Mouse (Mus musculus) embryonic facial prominence, embryonic 15.5 days (tissue): Measurements from ENCODE around the gene Dnmt3l. TPM values are rescaled to one million over a fixed set of nuclear protein-coding genes. Genes with fewer than 3 reads are reported as not detected.
A peak's percentile ranks its signal among the peaks of the same experiment; 100 is the strongest.

Experiments used
- ATAC-seq: fragments of 200-750 bp; cut with Nextera tagmentation; 2 replicates; pipeline ENCODE4 v1.8.0; 2017; ENCODE audit warnings: low read depth, moderate TSS enrichment; ENCODE audit not compliant: insufficient number of reproducible peaks, low FRiP score, low TSS enrichment
- H3K27ac ChIP-seq: fragments of 300-500 bp; sonication (generic); replicated peaks from 2 replicates; pipeline ENCODE4 v1.5.1; 2015; ENCODE audit warnings: mild to moderate bottlenecking, inconsistent platforms
- H3K27me3 ChIP-seq: fragments of 300-500 bp; sonication (generic); 2 replicates; pipeline ENCODE4 v1.6.1; 2015; ENCODE audit warnings: inconsistent platforms
- H3K36me3 ChIP-seq: fragments of 300-500 bp; sonication (generic); 2 replicates; pipeline ENCODE4 v1.6.1; 2015; ENCODE audit warnings: mild to moderate bottlenecking, inconsistent platforms
- H3K4me1 ChIP-seq: fragments of 300-500 bp; sonication (generic); 2 replicates; pipeline ENCODE4 v1.6.1; 2015; ENCODE audit warnings: inconsistent platforms
- H3K4me2 ChIP-seq: fragments of 300-500 bp; sonication (generic); replicated peaks from 2 replicates; pipeline ENCODE4 v1.6.1; 2015; ENCODE audit warnings: mild to moderate bottlenecking, inconsistent platforms
- H3K4me3 ChIP-seq: fragments of 300-500 bp; sonication (generic); replicated peaks from 2 replicates; pipeline ENCODE4 v1.5.1; 2015; ENCODE audit warnings: mild to moderate bottlenecking, inconsistent platforms
- H3K9ac ChIP-seq: fragments of 300-500 bp; sonication (generic); 2 replicates; pipeline ENCODE4 v1.6.1; 2015; ENCODE audit warnings: inconsistent platforms
- H3K9me3 ChIP-seq: fragments of 300-500 bp; sonication (generic); replicated peaks from 2 replicates; pipeline ENCODE4 v1.6.1; 2016; ENCODE audit warnings: inconsistent platforms
- WGBS: fragments of 180-500 bp; shearing (Covaris S2); methylation state at CpG from one replicate; pipeline ENCODE4 v1.1.7; 2015; 5-methylcytosine and 5-hydroxymethylcytosine counted together
- polyA plus RNA-seq: library from polyadenylated mRNA; unstranded; fragments of >200 nt; fragmentation: Nextera tagmentation; extraction: Ambion mirVana; gene quantifications from 2 replicates; pipeline ENCODE4 v1.2.1, GENCODE M21; 2015

Dnmt3l gene
- polyA plus RNA-seq, 1 experiment from 2014 or later: 0.65 TPM

DNA sequence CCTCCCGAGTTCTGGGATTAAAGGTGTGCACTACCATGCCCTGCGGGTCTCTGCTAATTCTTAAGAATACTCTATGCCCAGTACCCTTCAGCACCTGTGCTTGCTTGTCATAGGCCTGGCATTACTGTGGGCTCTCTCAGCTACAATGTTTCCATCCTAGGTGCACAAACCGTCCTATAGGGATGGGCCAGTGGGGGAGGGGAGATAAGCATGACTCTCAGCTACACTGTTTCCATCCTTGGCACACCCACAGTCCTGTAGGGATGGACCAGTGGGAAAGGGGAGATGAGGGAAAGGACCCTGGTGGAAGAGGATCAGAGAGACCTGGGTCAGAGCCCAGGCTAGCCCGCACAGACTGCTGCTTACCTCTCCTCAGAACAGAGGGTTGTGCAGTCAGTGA lies 4.6 kb upstream of the Dnmt3l start:
- H3K9ac ChIP-seq: no peak overlapping the region
- no peaks in the 10 kb centered on the region for H3K9me3 ChIP-seq
- H3K27me3 ChIP-seq: no peaks in the 10 kb centered on the region; the same call in 1 of the 2 replicates
- no peak overlapping the region for H3K4me3 ChIP-seq
- no peak for ATAC-seq
- no peak overlapping the region for H3K4me2 ChIP-seq
- no peaks in the 10 kb centered on the region for H3K36me3 ChIP-seq
- peaks cover under 1% of the 10 kb centered on the region; the same call in 1 of the 2 replicates for H3K4me1 ChIP-seq
- 82% methylated on average over 4 of the region's 4 CpGs for WGBS
- no peak overlapping the region for H3K27ac ChIP-seq

- no peaks in the 10 kb centered on the region for H3K36me3 ChIP-seq
- H3K4me3 ChIP-seq: no peak overlapping the region
- peaks cover 15% of the 10 kb centered on the region for H3K4me1 ChIP-seq
- H3K4me2 ChIP-seq: no peak overlapping the region
- no peak for ATAC-seq
- no peak overlapping the region for H3K27ac ChIP-seq
- no peaks in the 10 kb centered on the region for H3K27me3 ChIP-seq
- no peaks in the 10 kb centered on the region for H3K9me3 ChIP-seq
- 34% methylated on average over 7 of the region's 7 CpGs for WGBS
- H3K9ac ChIP-seq: no peak overlapping the region
Measured at GRCm38 (mm10) chr10:78042096-78042495, 349 bp downstream of the Dnmt3l start.

DNA sequence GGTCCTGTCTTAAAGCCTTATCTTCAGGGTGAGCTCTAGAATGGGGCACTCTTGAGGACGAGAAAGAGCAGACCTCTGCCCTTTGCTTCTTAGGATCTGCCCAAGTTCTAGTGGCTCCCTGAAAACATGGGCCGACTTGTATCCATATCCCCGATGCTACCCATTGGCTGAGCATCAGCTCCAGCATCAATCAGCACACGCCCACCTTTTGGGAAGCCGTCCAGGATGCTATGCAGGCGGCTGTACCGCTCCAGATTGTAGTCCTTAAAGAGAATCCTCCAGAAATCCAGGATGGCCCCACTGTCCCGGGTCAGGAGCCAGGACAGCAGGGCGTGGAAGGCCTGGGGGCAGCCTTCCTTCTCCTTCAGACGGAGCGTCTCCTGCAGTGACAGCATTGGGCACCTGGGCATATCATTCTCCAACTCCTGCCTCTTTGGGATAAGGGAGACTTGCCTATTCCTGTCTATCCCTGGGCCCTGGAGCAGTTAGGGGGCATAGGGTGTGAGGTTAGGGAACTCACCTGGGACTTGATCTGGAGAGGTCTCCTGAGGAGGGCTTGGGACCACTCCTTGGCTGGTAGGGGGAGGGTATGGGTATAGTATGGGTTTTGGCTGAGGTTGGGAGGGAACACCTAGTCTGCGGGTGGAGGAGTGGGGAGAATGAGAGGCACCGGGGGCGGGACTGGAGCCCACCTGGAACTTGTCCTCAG lies 1.1 kb downstream of the Dnmt3l start:
- 46% methylated on average over 14 of the region's 14 CpGs for WGBS
- H3K36me3 ChIP-seq: no peaks in the 10 kb centered on the region
- no peak overlapping the region for H3K27ac ChIP-seq
- H3K4me2 ChIP-seq: peak overlapping the region; percentile 47
- H3K4me1 ChIP-seq: peaks cover 15% of the 10 kb centered on the region
- H3K9me3 ChIP-seq: no peaks in the 10 kb centered on the region
- ATAC-seq: no peak
- H3K4me3 ChIP-seq: peak overlapping the region; percentile 18
- H3K27me3 ChIP-seq: no peaks in the 10 kb centered on the region
- H3K9ac ChIP-seq: no peak overlapping the region

- Histone ChIP-seq H3K36me3 (no peaks in the 10 kb centered on the region), H3K9me3 (no peaks in the 10 kb centered on the region), H3K4me3 (peak within 1 kb of the TSS; percentile 18), H3K4me1 (peaks cover 15% of the 10 kb centered on the region), H3K27ac (no peak within 1 kb of the TSS), H3K9ac (no peak within 1 kb of the TSS; the same call in 1 of the 2 replicates), H3K27me3 (no peaks in the 10 kb centered on the region), H3K4me2 (peak within 1 kb of the TSS; percentile 47)
- WGBS: 4% methylated on average over 27 of the region's 27 CpGs
- no peak for ATAC-seq
Measured at GRCm38 (mm10) chr10:78043406-78043836, 1.7 kb downstream of the Dnmt3l start, which contains the start of gene Aire. Aire (minus strand) TSS chr10:78043610.

DNA sequence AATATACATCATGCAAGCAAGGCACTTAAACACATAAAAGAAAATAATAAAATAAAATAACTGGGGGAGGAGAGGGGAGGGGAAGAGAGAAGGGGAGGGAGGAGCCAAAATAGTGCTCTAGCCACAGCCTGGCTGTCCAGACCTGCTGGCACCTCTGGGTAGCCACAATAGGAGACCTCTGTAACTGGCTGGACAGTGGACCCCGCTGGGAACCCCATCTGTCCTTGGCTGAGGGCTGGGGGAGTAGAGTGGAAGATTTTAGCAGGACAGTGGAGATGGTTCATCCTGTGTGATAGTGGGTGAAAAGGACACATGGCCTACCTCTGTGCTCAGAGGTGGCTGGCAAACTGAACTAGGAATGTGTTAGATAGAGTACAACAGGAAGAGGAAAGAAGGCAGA lies 2.8 kb downstream of the Dnmt3l start:
- no peak overlapping the region for H3K27ac ChIP-seq
- no peak overlapping the region for H3K4me3 ChIP-seq
- H3K36me3 ChIP-seq: no peaks in the 10 kb centered on the region
- H3K4me2 ChIP-seq: no peak overlapping the region
- H3K4me1 ChIP-seq: peaks cover 15% of the 10 kb centered on the region
- H3K9ac ChIP-seq: no peak overlapping the region
- H3K27me3 ChIP-seq: no peaks in the 10 kb centered on the region
- WGBS: 60% methylated on average over 1 of the region's 1 CpGs
- ATAC-seq: no peak
- no peaks in the 10 kb centered on the region for H3K9me3 ChIP-seq

DNA sequence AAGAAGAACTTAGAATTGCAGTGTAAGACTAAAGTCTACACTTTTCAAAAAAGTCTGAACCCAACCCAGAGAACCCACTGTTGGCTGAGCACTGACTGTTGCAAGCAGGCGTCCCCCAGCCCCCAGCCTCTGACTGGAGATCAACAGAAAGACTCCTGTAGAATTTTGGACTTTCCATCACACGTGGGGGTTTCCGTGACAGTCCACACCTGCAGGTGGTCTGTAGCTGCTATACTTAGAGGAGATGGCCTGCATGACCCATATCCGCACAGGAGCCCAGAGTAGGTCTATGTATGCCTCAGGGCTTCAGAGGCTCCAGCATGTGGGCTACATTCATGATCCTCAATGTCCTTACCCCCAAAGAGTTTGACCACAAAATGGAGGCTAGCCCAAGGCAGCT lies 4.6 kb downstream of the Dnmt3l start:
- Histone ChIP-seq H3K4me1 (peaks cover 15% of the 10 kb centered on the region), H3K9me3 (no peaks in the 10 kb centered on the region), H3K27me3 (no peaks in the 10 kb centered on the region), H3K4me2 (no peak overlapping the region), H3K9ac (no peak overlapping the region), H3K4me3 (no peak overlapping the region), H3K27ac (no peak overlapping the region), H3K36me3 (no peaks in the 10 kb centered on the region)
- 83% methylated on average over 4 of the region's 4 CpGs for WGBS
- no peak for ATAC-seq

DNA sequence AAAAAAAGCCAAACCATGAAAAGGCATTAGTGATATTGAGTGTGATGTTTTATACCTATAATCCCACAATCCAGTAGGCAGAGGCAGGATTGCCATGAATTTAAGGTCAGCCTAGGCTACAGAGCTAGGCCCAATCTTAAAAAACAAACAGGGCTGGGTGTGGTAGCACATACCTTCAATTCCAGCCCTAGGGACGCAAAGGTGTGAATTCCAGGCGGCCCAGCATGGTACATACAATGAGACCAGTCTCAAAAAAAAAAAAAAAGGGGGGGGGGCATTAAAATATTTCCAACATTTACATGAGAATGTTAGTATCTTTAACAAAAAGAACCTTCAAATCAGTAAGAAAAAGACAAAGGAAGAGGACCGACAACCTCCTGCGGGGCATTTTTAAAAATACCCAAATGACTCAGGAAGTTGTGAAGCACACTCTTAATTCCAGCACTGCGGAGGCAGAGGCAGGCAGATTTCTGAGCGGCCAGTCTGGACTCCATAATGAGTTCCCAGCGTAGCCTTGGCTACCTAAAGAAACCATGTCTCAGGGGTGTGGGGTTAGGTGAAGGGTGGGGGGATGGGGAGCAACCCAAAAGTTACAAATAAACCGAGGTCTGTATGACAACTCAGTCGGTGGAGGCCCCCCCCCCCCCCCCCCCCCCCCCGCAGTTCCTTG lies 6.4 kb downstream of the Dnmt3l start:
- no peak overlapping the region for H3K4me3 ChIP-seq
- ATAC-seq: no peak
- WGBS: 81% methylated on average over 9 of the region's 10 CpGs
- H3K4me1 ChIP-seq: peaks cover 5% of the 10 kb centered on the region
- no peak overlapping the region for H3K4me2 ChIP-seq
- H3K9ac ChIP-seq: no peak overlapping the region
- no peaks in the 10 kb centered on the region for H3K9me3 ChIP-seq
- H3K27ac ChIP-seq: no peak overlapping the region
- H3K36me3 ChIP-seq: no peaks in the 10 kb centered on the region
- no peaks in the 10 kb centered on the region for H3K27me3 ChIP-seq

DNA sequence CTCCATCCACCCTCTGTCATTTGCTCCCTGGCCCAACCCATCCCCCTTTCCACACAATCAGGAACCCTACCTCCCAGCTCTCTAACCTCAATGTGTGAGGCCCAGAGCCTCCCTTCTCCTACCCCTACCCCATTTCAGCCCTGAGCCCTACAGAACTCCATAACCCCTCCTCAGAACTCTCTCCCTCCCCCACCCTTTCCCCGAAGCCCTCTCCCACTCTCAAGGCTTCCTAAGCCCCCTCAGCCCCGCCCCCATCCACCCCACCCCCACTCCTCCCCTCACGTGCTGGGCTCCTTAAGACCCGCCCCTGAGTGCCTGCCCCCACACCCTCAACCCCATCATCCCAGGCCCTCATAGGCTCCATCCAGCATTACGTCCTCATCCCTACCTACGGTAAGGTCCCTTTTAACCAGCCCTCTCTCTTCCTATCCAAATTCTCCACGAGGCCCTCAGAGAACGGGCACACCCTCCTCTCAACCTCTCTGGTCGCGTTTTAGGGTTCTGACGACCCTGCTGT lies 7.8 kb downstream of the Dnmt3l start:
- H3K9me3 ChIP-seq: no peaks in the 10 kb centered on the region
- no peak for ATAC-seq
- no peak overlapping the region for H3K4me2 ChIP-seq
- H3K36me3 ChIP-seq: no peaks in the 10 kb centered on the region
- no peak overlapping the region for H3K4me3 ChIP-seq
- no peak overlapping the region for H3K9ac ChIP-seq
- 57% methylated on average over 11 of the region's 11 CpGs for WGBS
- no peaks in the 10 kb centered on the region for H3K4me1 ChIP-seq
- no peaks in the 10 kb centered on the region for H3K27me3 ChIP-seq
- no peak overlapping the region for H3K27ac ChIP-seq

GRCm38 (mm10) chr10:78054633-78055565 lies 13.2 kb downstream of the Dnmt3l start:
- Histone ChIP-seq H3K4me3 (no peak overlapping the region), H3K9me3 (no peaks in the 10 kb centered on the region), H3K9ac (no peak overlapping the region), H3K27me3 (no peaks in the 10 kb centered on the region), H3K36me3 (no peaks in the 10 kb centered on the region), H3K4me2 (no peak overlapping the region), H3K27ac (no peak overlapping the region), H3K4me1 (peaks cover 9% of the 10 kb centered on the region; the same call in 1 of the 2 replicates)
- WGBS: 52% methylated on average over 19 of the region's 19 CpGs
- ATAC-seq: no peak

DNA sequence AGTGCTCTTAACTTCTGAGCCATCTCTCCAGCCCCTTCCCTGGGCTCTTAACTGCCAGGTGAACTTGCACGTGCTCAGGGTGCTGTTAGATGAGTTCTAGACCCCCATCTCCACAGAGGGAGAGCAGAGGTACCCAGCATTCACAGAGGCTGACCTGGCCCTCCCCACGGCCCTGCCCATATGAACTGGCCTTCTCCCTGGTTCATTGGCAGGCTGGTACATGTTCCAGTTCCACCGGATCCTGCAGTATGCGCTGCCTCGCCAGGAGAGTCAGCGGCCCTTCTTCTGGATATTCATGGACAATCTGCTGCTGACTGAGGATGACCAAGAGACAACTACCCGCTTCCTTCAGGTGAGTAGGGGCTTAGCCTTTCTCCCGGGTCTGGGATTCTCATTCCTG lies 15.3 kb downstream of the Dnmt3l start:
- Histone ChIP-seq H3K4me3 (no peak overlapping the region), H3K27ac (no peak overlapping the region), H3K36me3 (no peaks in the 10 kb centered on the region), H3K4me1 (peaks cover 9% of the 10 kb centered on the region; the same call in 1 of the 2 replicates), H3K9ac (no peak overlapping the region), H3K27me3 (no peaks in the 10 kb centered on the region), H3K4me2 (no peak overlapping the region), H3K9me3 (no peaks in the 10 kb centered on the region)
- WGBS: 83% methylated on average over 8 of the region's 8 CpGs
- no peak for ATAC-seq

GRCm38 (mm10) chr10:78063122-78063521 lies 21.4 kb downstream of the Dnmt3l start:
- no peak overlapping the region for H3K4me3 ChIP-seq
- no peaks in the 10 kb centered on the region for H3K9me3 ChIP-seq
- no peak overlapping the region for H3K27ac ChIP-seq
- no peaks in the 10 kb centered on the region for H3K27me3 ChIP-seq
- no peaks in the 10 kb centered on the region for H3K36me3 ChIP-seq
- no peaks in the 10 kb centered on the region for H3K4me1 ChIP-seq
- 84% methylated on average over 9 of the region's 9 CpGs for WGBS
- H3K4me2 ChIP-seq: no peak overlapping the region
- no peak for ATAC-seq
- H3K9ac ChIP-seq: no peak overlapping the region
